Comparison of ENCODE assay signal across 8 mouse cellular contexts in genomic region chr17:35241305-35242014, GRCm38 (mm10). TPM values are rescaled to one million over a fixed set of nuclear protein-coding genes. Genes with fewer than 3 reads are reported as not detected.
DNase-seq lines count a peak whose midpoint lies in the region; ATAC-seq and TF ChIP-seq lines count a peak whose summit lies in the region.

Gene Ddx39b (plus strand): TSS chr17:35241746.

- H3K27me3 ChIP-seq in CH12.LX (replicated peaks), result peaks cover 3% of the 10 kb centered on the region
- H3K27me3 ChIP-seq in forebrain, embryonic 11.5 days (ENCODE audit: control insufficient read depth, insufficient read depth, low read length), result no peaks in the 10 kb centered on the region
- H3K27me3 ChIP-seq in heart, embryonic 16.5 days (ENCODE audit: control insufficient read depth, insufficient read depth, low read length), result no peaks in the 10 kb centered on the region
- H3K27me3 ChIP-seq in liver, embryonic 15.5 days, result no peaks in the 10 kb centered on the region
- H3K27me3 ChIP-seq in neural tube, embryonic 12.5 days (replicated peaks), result no peaks in the 10 kb centered on the region

- H3K36me3 ChIP-seq in CH12.LX (replicated peaks in 1 of 2; ENCODE audit: control insufficient read depth in 1 of 2, insufficient read depth in 1 of 2, low read length in 1 of 2), result peaks cover 27 to 49% of the 10 kb centered on the region in 2 experiments
- peaks cover 20% of the 10 kb centered on the region for H3K36me3 ChIP-seq in forebrain, embryonic 11.5 days (ENCODE audit: control insufficient read depth, insufficient read depth, low read length)
- peaks cover 32% of the 10 kb centered on the region for H3K36me3 ChIP-seq in heart, embryonic 16.5 days (ENCODE audit: control insufficient read depth, insufficient read depth)
- H3K36me3 ChIP-seq in liver, embryonic 15.5 days (replicated peaks), result peaks cover 35% of the 10 kb centered on the region
- H3K36me3 ChIP-seq in neural tube, embryonic 12.5 days, result peaks cover 31% of the 10 kb centered on the region

- peak; percentile 90 for ATAC-seq in forebrain, embryonic 11.5 days (replicated peaks; ENCODE audit: low FRiP score)
- ATAC-seq in heart, embryonic 16.5 days (replicated peaks; ENCODE audit: extremely low read depth, insufficient read depth, low FRiP score), result peak; percentile 89
- peak; percentile 84 for ATAC-seq in liver, embryonic 15.5 days (ENCODE audit: insufficient read depth)
- peak; percentile 88 for ATAC-seq in neural tube, embryonic 12.5 days (ENCODE audit: low FRiP score, low read depth)

- peak; percentile 96 for DNase-seq in CH12.LX (ENCODE audit: extremely low read depth)
- DNase-seq in c-Kit-positive CD71-positive TER-119-negative erythroid progenitor cells, embryonic 14.5 days (ENCODE audit: low read depth), result peak; percentile 88
- DNase-seq in forebrain, embryonic 11.5 days (ENCODE audit: low spot score), result peak; percentile 97
- DNase-seq in kidney, postnatal 36 days, result peak; percentile 96
- DNase-seq in telencephalon, adult 2 months (ENCODE audit: low read depth, low spot score), result peak; percentile 97

- peak; percentile 81 for TF ChIP-seq POLR2A in CH12.LX (IDR thresholded peaks at IDR 0.05; ENCODE audit: low read depth, low read length)

- under 1% methylated on average over 69 of the region's 69 CpGs for WGBS in forebrain, embryonic 11.5 days
- under 1% methylated on average over 67 of the region's 69 CpGs for WGBS in heart, embryonic 16.5 days
- WGBS in liver, embryonic 15.5 days (ENCODE audit: insufficient replicate concordance), result under 1% methylated on average over 69 of the region's 69 CpGs
- under 1% methylated on average over 69 of the region's 69 CpGs for WGBS in neural tube, embryonic 12.5 days

- no peak for TF ChIP-seq EP300 in CH12.LX (IDR thresholded peaks at IDR 0.05; ENCODE audit: low read length)

- H3K4me1 ChIP-seq in CH12.LX (ENCODE audit: control insufficient read depth in 1 of 2, insufficient read depth in 2 of 2), result peaks cover 6 to 47% of the 10 kb centered on the region in 2 experiments
- H3K4me1 ChIP-seq in forebrain, embryonic 11.5 days (replicated peaks; ENCODE audit: control insufficient read depth, insufficient read depth, low read length), result peaks cover 26% of the 10 kb centered on the region
- peaks cover 43% of the 10 kb centered on the region for H3K4me1 ChIP-seq in heart, embryonic 16.5 days (ENCODE audit: control insufficient read depth, insufficient read depth, low read length)
- H3K4me1 ChIP-seq in liver, embryonic 15.5 days (replicated peaks), result peaks cover 57% of the 10 kb centered on the region
- peaks cover 51% of the 10 kb centered on the region for H3K4me1 ChIP-seq in neural tube, embryonic 12.5 days

- TF ChIP-seq RAD21 in CH12.LX (IDR thresholded peaks at IDR 0.05; ENCODE audit: low read depth, low read length), result no peak

- H3K9ac ChIP-seq in CH12.LX (ENCODE audit: insufficient read depth, low read depth), result peak within 1 kb of the TSS; percentile 99
- H3K9ac ChIP-seq in forebrain, embryonic 11.5 days (ENCODE audit: low read length), result peak within 1 kb of the TSS; percentile 99
- H3K9ac ChIP-seq in heart, embryonic 16.5 days (ENCODE audit: low read length), result peak within 1 kb of the TSS; percentile 99
- H3K9ac ChIP-seq in liver, embryonic 15.5 days, result peak within 1 kb of the TSS; percentile 94
- H3K9ac ChIP-seq in neural tube, embryonic 12.5 days, result peak within 1 kb of the TSS; percentile 100

- in situ Hi-C loops in CH12.LX (cut with MboI; ENCODE audit: low pct_ligation_motif_present, low pct_unique_long_range_greater_than_20kb, low sequenced_read_pairs), result no loop called here

- TF ChIP-seq CTCF in CH12.LX (conservative IDR thresholded peaks at IDR 0.05 in 1 of 2, IDR thresholded peaks at IDR 0.05 in 1 of 2; ENCODE audit: low read depth in 2 of 2, low read length in 2 of 2), result 0 out of 4 replicates have a peak, but pooled peaks of 1 of the 2 experiments have one; percentile 17

- H3K4me2 ChIP-seq in CH12.LX (ENCODE audit: insufficient read depth, low read depth, poor library complexity, severe bottlenecking), result peak within 1 kb of the TSS; percentile 77
- peak within 1 kb of the TSS; percentile 96 for H3K4me2 ChIP-seq in forebrain, embryonic 11.5 days (ENCODE audit: low read depth, low read length, severe bottlenecking)
- H3K4me2 ChIP-seq in heart, embryonic 16.5 days (ENCODE audit: low read depth, low read length), result peak within 1 kb of the TSS; percentile 95
- H3K4me2 ChIP-seq in liver, embryonic 15.5 days, result peak within 1 kb of the TSS; percentile 84
- H3K4me2 ChIP-seq in neural tube, embryonic 12.5 days (replicated peaks), result peak within 1 kb of the TSS; percentile 90

- H3K4me3 ChIP-seq in CH12.LX (replicated peaks in 1 of 3; ENCODE audit: low read depth in 2 of 3, low read length in 2 of 3, poor library complexity in 1 of 3), result peak within 1 kb of the TSS; percentile 90 to 92 (median 92)
- H3K4me3 ChIP-seq in forebrain, embryonic 11.5 days (ENCODE audit: low read depth, low read length), result peak within 1 kb of the TSS; percentile 84
- H3K4me3 ChIP-seq in heart, embryonic 16.5 days (ENCODE audit: low read length), result peak within 1 kb of the TSS; percentile 94
- H3K4me3 ChIP-seq in liver, embryonic 15.5 days (replicated peaks), result peak within 1 kb of the TSS; percentile 93
- peak within 1 kb of the TSS; percentile 94 for H3K4me3 ChIP-seq in neural tube, embryonic 12.5 days

- dilution Hi-C loops in CH12.LX (cut with MboI; ENCODE audit: extremely low pct_ligation_motif_present, extremely low pct_unique_long_range_greater_than_20kb, low sequenced_read_pairs), result no loop called here

- H3K79me2 ChIP-seq in CH12.LX (replicated peaks; ENCODE audit: control insufficient read depth, extremely low read depth, insufficient read depth, poor library complexity, severe bottlenecking), result peaks cover 48% of the 10 kb centered on the region

- peak within 1 kb of the TSS; percentile 88 for H3K27ac ChIP-seq in CH12.LX (ENCODE audit: insufficient read depth, low read depth)
- H3K27ac ChIP-seq in forebrain, embryonic 11.5 days (ENCODE audit: low read depth, low read length), result peak within 1 kb of the TSS; percentile 93
- peak within 1 kb of the TSS; percentile 99 for H3K27ac ChIP-seq in heart, embryonic 16.5 days (ENCODE audit: low read length)
- peak within 1 kb of the TSS; percentile 94 for H3K27ac ChIP-seq in liver, embryonic 15.5 days (replicated peaks)
- peak within 1 kb of the TSS; percentile 96 for H3K27ac ChIP-seq in neural tube, embryonic 12.5 days

- no peaks in the 10 kb centered on the region for H3K9me3 ChIP-seq in CH12.LX (replicated peaks; ENCODE audit: low read length)
- H3K9me3 ChIP-seq in forebrain, embryonic 11.5 days (ENCODE audit: control insufficient read depth, low read length), result no peaks in the 10 kb centered on the region
- no peaks in the 10 kb centered on the region for H3K9me3 ChIP-seq in heart, embryonic 16.5 days (replicated peaks; ENCODE audit: control insufficient read depth, low read length)
- no peaks in the 10 kb centered on the region for H3K9me3 ChIP-seq in liver, embryonic 15.5 days (replicated peaks)
- H3K9me3 ChIP-seq in neural tube, embryonic 12.5 days, result no peaks in the 10 kb centered on the region

TF ChIP-seq in CH12.LX, 34 proteins besides CTCF, POLR2A, EP300 and RAD21:
- TF ChIP-seq MXI1 (IDR thresholded peaks at IDR 0.05; ENCODE audit: low read depth, low read length) (peak; percentile 96), HCFC1 (IDR thresholded peaks at IDR 0.05; ENCODE audit: low read depth, low read length) (peak; percentile 83), BHLHE40 (IDR thresholded peaks at IDR 0.05; ENCODE audit: low read depth, low read length) (peak; percentile 93), MEF2A (IDR thresholded peaks at IDR 0.05; ENCODE audit: borderline replicate concordance, low read depth, low read length) (no peak; the same call in 1 of the 2 replicates), TCF12 (IDR thresholded peaks at IDR 0.05; ENCODE audit: low read depth, low read length) (peak; percentile 89), POLR2AphosphoS2 (IDR thresholded peaks at IDR 0.05; ENCODE audit: low read depth, low read length) (no peak), CHD1 (IDR thresholded peaks at IDR 0.05; ENCODE audit: low read depth, low read length) (peak; percentile 79; the same call in 1 of the 2 replicates), NELFE (IDR thresholded peaks at IDR 0.05; ENCODE audit: low read depth, low read length) (peak; percentile 71), USF1 (IDR thresholded peaks at IDR 0.05; ENCODE audit: low read depth, low read length) (peak; percentile 95), TBP (conservative IDR thresholded peaks at IDR 0.05; ENCODE audit: low read depth, low read length) (peak; percentile 86), MAZ (IDR thresholded peaks at IDR 0.05; ENCODE audit: low read depth, low read length) (peak; percentile 95), JUND (conservative IDR thresholded peaks at IDR 0.05; ENCODE audit: low read depth, low read length) (no peak), ELF1 (IDR thresholded peaks at IDR 0.05; ENCODE audit: low read depth, low read length) (peak; percentile 98), SIN3A (IDR thresholded peaks at IDR 0.05; ENCODE audit: low read length) (peak; percentile 80), UBTF (IDR thresholded peaks at IDR 0.05; ENCODE audit: low read depth, low read length) (no peak), KAT2A (IDR thresholded peaks at IDR 0.05; ENCODE audit: insufficient replicate concordance, low read length) (peak; percentile 97), MYC (IDR thresholded peaks at IDR 0.05; ENCODE audit: low read depth, low read length) (peak; percentile 93), MAX (IDR thresholded peaks at IDR 0.05; ENCODE audit: low read length) (peak; percentile 100), GABPA (IDR thresholded peaks at IDR 0.05; ENCODE audit: insufficient replicate concordance, low read depth, low read length) (no peak), USF2 (conservative IDR thresholded peaks at IDR 0.05; ENCODE audit: low read depth, low read length) (peak; percentile 94), NRF1 (IDR thresholded peaks at IDR 0.05; ENCODE audit: low read depth, low read length) (peak; percentile 91), ZC3H11A (IDR thresholded peaks at IDR 0.05; ENCODE audit: low read depth, low read length) (no peak)
TF ChIP-seq in CH12.LX: peak in this region for 16.

RNA-seq across cellular contexts. Expression of gene Ddx39b, which starts in this region (rescaled TPM):
- total RNA-seq in CH12.LX (2012; rRNA removed) (208 and 229 TPM in 2 replicates), CH12.LX (2014; rRNA removed) (242 and 254 TPM in 2 replicates)
- 341 and 411 TPM in 2 replicates for polyA plus RNA-seq in CH12.LX (2012; ENCODE audit: insufficient read length, low read depth)
- 717 and 756 TPM in 2 replicates for polyA plus RNA-seq in forebrain, embryonic 11.5 days (2014; fragmentation: Nextera tagmentation; extraction: Ambion mirVana)
- 256 and 260 TPM in 2 replicates for polyA plus RNA-seq in heart, embryonic 16.5 days (2015; fragmentation: Nextera tagmentation; extraction: Ambion mirVana)
- polyA plus RNA-seq in liver, embryonic 15.5 days (2015; fragmentation: Nextera tagmentation; extraction: Ambion mirVana), result 141 and 150 TPM in 2 replicates
- 511 and 522 TPM in 2 replicates for polyA plus RNA-seq in neural tube, embryonic 12.5 days (2016; fragmentation: Nextera tagmentation; extraction: Ambion mirVana)

Comparison
In these comparisons a context has a peak if more than half of its experiments do, and no peak if none do; other contexts are left out.
1. Peak in every context shown above with its lines: DNase-seq, ATAC-seq, H3K4me3 ChIP-seq and H3K27ac ChIP-seq.